Mouse (Mus musculus) ES-Bruce4 (cell line): ENCODE measurements around the gene Relt. TPM values are rescaled to one million over a fixed set of nuclear protein-coding genes. Genes with fewer than 3 reads are reported as not detected.

Experiments
- H3K27ac ChIP-seq: 2 replicates; pipeline ENCODE4 v1.5.1; 2012; ENCODE audit warnings: low read length, inconsistent platforms; ENCODE audit not compliant: insufficient read depth
- H3K27me3 ChIP-seq: 2 replicates; pipeline ENCODE4 v1.6.1; 2012; ENCODE audit warnings: mild to moderate bottlenecking, low read length, inconsistent platforms; ENCODE audit not compliant: control insufficient read depth, poor library complexity, insufficient read depth, severe bottlenecking
- H3K36me3 ChIP-seq: 2 replicates; pipeline ENCODE4 v1.6.1; 2012; ENCODE audit warnings: inconsistent platforms, mild to moderate bottlenecking, low read length, moderate library complexity; ENCODE audit not compliant: control insufficient read depth, poor library complexity, insufficient read depth, severe bottlenecking
- H3K4me1 ChIP-seq: one replicate; pipeline ENCODE4 v1.8.1; 2011; ENCODE audit warnings: low read length; ENCODE audit not compliant: control insufficient read depth, insufficient read depth
- H3K4me3 ChIP-seq: 2 replicates; pipeline ENCODE4 v1.5.1; 2011; ENCODE audit warnings: low read depth, mild to moderate bottlenecking, low read length
- H3K9ac ChIP-seq: 2 replicates; pipeline ENCODE4 v1.6.1; 2012; ENCODE audit warnings: low read depth, mild to moderate bottlenecking, inconsistent platforms; ENCODE audit not compliant: poor library complexity, severe bottlenecking
- H3K9me3 ChIP-seq: replicated peaks from 2 replicates; pipeline ENCODE4 v1.6.1; 2012; ENCODE audit warnings: mild to moderate bottlenecking, low read length, inconsistent platforms; ENCODE audit not compliant: control insufficient read depth, poor library complexity, insufficient read depth, severe bottlenecking
- CTCF ChIP-seq: IDR thresholded peaks from one replicate; pipeline ENCODE4 v1.8.1; 2011; ENCODE audit warnings: low read depth, low read length
- EP300 ChIP-seq: IDR thresholded peaks from 2 replicates; pipeline ENCODE4 v1.6.1; 2011; ENCODE audit warnings: low read depth, low read length; ENCODE audit not compliant: insufficient read depth
- POLR2A ChIP-seq: IDR thresholded peaks from one replicate; pipeline ENCODE4 v1.8.1; 2011; ENCODE audit warnings: low read length; ENCODE audit not compliant: insufficient read depth
- polyA plus RNA-seq: library from polyadenylated mRNA; stranded (reverse); fragments of >200 nt; gene quantifications from 2 replicates; pipeline ENCODE4 v1.2.4, GENCODE M21; 2011; ENCODE audit warnings: low read depth; ENCODE audit not compliant: missing spikeins, insufficient read depth, insufficient read length

The Relt gene
- polyA plus RNA-seq, 1 experiment: 14.1 TPM

GRCm38 (mm10) chr7:100845412-100845811 is 17.8 kb downstream of the Relt start:
- H3K4me1 ChIP-seq: no peaks in the 10 kb centered on the region
- H3K27me3 ChIP-seq: no peaks in the 10 kb centered on the region
- no peak overlapping the region for H3K27ac ChIP-seq
- TF ChIP-seq CTCF: no peak
- no peak for TF ChIP-seq POLR2A
- no peak for TF ChIP-seq EP300
- no peak overlapping the region for H3K4me3 ChIP-seq
- H3K9ac ChIP-seq: no peak overlapping the region
- H3K36me3 ChIP-seq: no peaks in the 10 kb centered on the region
- no peaks in the 10 kb centered on the region for H3K9me3 ChIP-seq

GRCm38 (mm10) chr7:100845026-100845400 is 18.2 kb downstream of the Relt start:
- no peak overlapping the region for H3K27ac ChIP-seq
- no peaks in the 10 kb centered on the region for H3K36me3 ChIP-seq
- no peaks in the 10 kb centered on the region for H3K9me3 ChIP-seq
- H3K27me3 ChIP-seq: no peaks in the 10 kb centered on the region
- no peak overlapping the region for H3K4me3 ChIP-seq
- no peak for TF ChIP-seq POLR2A
- no peak for TF ChIP-seq EP300
- no peak for TF ChIP-seq CTCF
- H3K9ac ChIP-seq: no peak overlapping the region
- H3K4me1 ChIP-seq: no peaks in the 10 kb centered on the region

- Histone ChIP-seq H3K9me3 (no peaks in the 10 kb centered on the region), H3K4me1 (no peaks in the 10 kb centered on the region), H3K36me3 (no peaks in the 10 kb centered on the region), H3K27me3 (no peaks in the 10 kb centered on the region), H3K4me3 (no peak overlapping the region), H3K9ac (no peak overlapping the region), H3K27ac (no peak overlapping the region)
- TF ChIP-seq EP300: no peak
- no peak for TF ChIP-seq CTCF
- TF ChIP-seq POLR2A: no peak
These were observed 18.7 kb downstream of the Relt start for GRCm38 (mm10) chr7:100844385-100845025.

GRCm38 (mm10) chr7:100843866-100844265 is 19.4 kb downstream of the Relt start:
- no peak overlapping the region for H3K4me3 ChIP-seq
- no peaks in the 10 kb centered on the region for H3K9me3 ChIP-seq
- H3K27ac ChIP-seq: no peak overlapping the region
- no peak overlapping the region for H3K9ac ChIP-seq
- no peaks in the 10 kb centered on the region for H3K36me3 ChIP-seq
- H3K4me1 ChIP-seq: no peaks in the 10 kb centered on the region
- H3K27me3 ChIP-seq: no peaks in the 10 kb centered on the region
- no peak for TF ChIP-seq CTCF

DNA sequence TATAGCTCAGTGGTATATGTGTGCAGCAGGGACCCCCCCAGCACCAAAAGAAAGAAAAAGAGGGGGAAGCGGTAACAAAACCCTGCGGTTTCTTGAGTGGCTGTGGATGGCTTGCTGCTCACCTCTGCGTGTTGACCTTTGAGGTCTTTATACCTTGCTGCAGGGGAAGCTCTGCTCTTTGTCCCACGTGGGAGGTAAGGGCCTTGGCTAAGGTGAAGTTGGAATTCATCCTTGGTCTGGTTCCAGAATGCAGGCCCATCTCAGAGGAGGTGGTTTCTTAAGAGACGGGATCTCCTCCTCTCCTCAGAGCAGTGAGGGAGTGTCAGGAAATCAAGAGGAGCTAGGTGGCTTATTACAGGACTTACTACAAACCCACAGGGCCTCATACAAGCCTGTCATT is 21.1 kb downstream of the Relt start:
- Histone ChIP-seq H3K27me3 (no peaks in the 10 kb centered on the region), H3K9me3 (no peaks in the 10 kb centered on the region), H3K27ac (no peak overlapping the region), H3K9ac (no peak overlapping the region), H3K4me1 (no peaks in the 10 kb centered on the region), H3K36me3 (peaks cover 5% of the 10 kb centered on the region), H3K4me3 (no peak overlapping the region)
- TF ChIP-seq CTCF: no peak
- no peak for TF ChIP-seq EP300
- no peak for TF ChIP-seq POLR2A

DNA sequence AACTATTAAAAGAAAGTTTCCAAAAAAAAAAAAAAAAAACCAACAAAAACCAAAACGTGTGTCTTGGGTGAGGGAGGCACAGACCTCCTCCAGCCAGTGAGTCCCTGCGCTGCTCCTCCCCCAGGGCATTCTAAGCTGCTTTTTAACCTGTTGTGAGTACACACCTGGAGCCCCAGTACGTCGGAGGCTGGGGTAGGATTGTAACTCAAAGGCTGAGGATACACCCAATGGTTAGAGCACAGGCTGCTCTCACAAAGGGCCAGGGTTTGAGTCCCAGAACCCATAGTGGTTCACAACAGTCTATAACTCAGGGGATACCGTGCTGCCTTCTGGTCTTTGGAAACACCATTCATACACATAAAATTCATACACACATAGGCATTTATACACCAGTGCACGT is 21.6 kb downstream of the Relt start:
- H3K4me1 ChIP-seq: no peaks in the 10 kb centered on the region
- peaks cover 9% of the 10 kb centered on the region for H3K36me3 ChIP-seq
- H3K27ac ChIP-seq: no peak overlapping the region
- no peaks in the 10 kb centered on the region for H3K27me3 ChIP-seq
- H3K4me3 ChIP-seq: no peak overlapping the region
- H3K9me3 ChIP-seq: no peaks in the 10 kb centered on the region
- TF ChIP-seq CTCF (no peak), EP300 (no peak), POLR2A (no peak)
- H3K9ac ChIP-seq: no peak overlapping the region
